Mouse (Mus musculus): ENCODE results near the gene Slc16a12. TPM values are rescaled to one million over a fixed set of nuclear protein-coding genes. Genes with fewer than 3 reads are reported as not detected.

Slc16a12 gene
- polyA plus RNA-seq, 1 experiment from 2014 or later, result 1.5 TPM

GRCm38 (mm10) chr19:34705141-34705540 is 41.9 kb downstream of the Slc16a12 start:
- no peak overlapping the region for H3K4me3 ChIP-seq (replicated peaks)
- no peaks in the 10 kb centered on the region for H3K9me3 ChIP-seq (replicated peaks)
- H3K4me2 ChIP-seq, result no peak overlapping the region
- H3K9ac ChIP-seq (replicated peaks), result no peak overlapping the region
- WGBS, result 95% methylated on average over 1 of the region's 1 CpGs
- ATAC-seq (ENCODE audit: low FRiP score), result no peak
- no peak overlapping the region for H3K27ac ChIP-seq (replicated peaks)
- no peaks in the 10 kb centered on the region for H3K27me3 ChIP-seq (replicated peaks)
- H3K4me1 ChIP-seq, result no peaks in the 10 kb centered on the region
- no peaks in the 10 kb centered on the region for H3K36me3 ChIP-seq

GRCm38 (mm10) chr19:34699300-34699699 is 47.8 kb downstream of the Slc16a12 start:
- Histone ChIP-seq H3K4me3 (replicated peaks) (no peak overlapping the region), H3K4me1 (no peaks in the 10 kb centered on the region), H3K36me3 (no peaks in the 10 kb centered on the region), H3K9me3 (replicated peaks) (no peaks in the 10 kb centered on the region), H3K27me3 (replicated peaks) (no peaks in the 10 kb centered on the region), H3K9ac (replicated peaks) (no peak overlapping the region), H3K27ac (replicated peaks) (no peak overlapping the region), H3K4me2 (no peak overlapping the region)
- 53% methylated on average over 2 of the region's 2 CpGs for WGBS
- ATAC-seq (ENCODE audit: low FRiP score), result no peak

- Histone ChIP-seq H3K27ac (replicated peaks) (no peak overlapping the region), H3K4me1 (no peaks in the 10 kb centered on the region), H3K36me3 (no peaks in the 10 kb centered on the region), H3K27me3 (replicated peaks) (no peaks in the 10 kb centered on the region), H3K9me3 (replicated peaks) (no peaks in the 10 kb centered on the region), H3K4me3 (replicated peaks) (no peak overlapping the region), H3K4me2 (no peak overlapping the region), H3K9ac (replicated peaks) (no peak overlapping the region)
- no peak for ATAC-seq (ENCODE audit: low FRiP score)
- 56% methylated on average over 1 of the region's 1 CpGs for WGBS
These were observed 48.2 kb downstream of the Slc16a12 start for GRCm38 (mm10) chr19:34698852-34699251.

GRCm38 (mm10) chr19:34698432-34698831 is 48.7 kb downstream of the Slc16a12 start:
- Histone ChIP-seq H3K9ac (replicated peaks) (no peak overlapping the region), H3K4me2 (no peak overlapping the region), H3K4me1 (no peaks in the 10 kb centered on the region), H3K9me3 (replicated peaks) (no peaks in the 10 kb centered on the region), H3K4me3 (replicated peaks) (no peak overlapping the region), H3K27me3 (replicated peaks) (no peaks in the 10 kb centered on the region), H3K27ac (replicated peaks) (no peak overlapping the region), H3K36me3 (no peaks in the 10 kb centered on the region)
- no peak for ATAC-seq (ENCODE audit: low FRiP score)
- 85% methylated on average over 3 of the region's 3 CpGs for WGBS

GRCm38 (mm10) chr19:34697461-34697860 is 49.6 kb downstream of the Slc16a12 start:
- Histone ChIP-seq H3K9me3 (replicated peaks) (no peaks in the 10 kb centered on the region), H3K27me3 (replicated peaks) (no peaks in the 10 kb centered on the region), H3K4me2 (no peak overlapping the region), H3K4me3 (replicated peaks) (no peak overlapping the region), H3K4me1 (no peaks in the 10 kb centered on the region), H3K27ac (replicated peaks) (no peak overlapping the region), H3K36me3 (no peaks in the 10 kb centered on the region), H3K9ac (replicated peaks) (no peak overlapping the region)
- WGBS, result 86% methylated on average over 2 of the region's 2 CpGs
- no peak for ATAC-seq (ENCODE audit: low FRiP score)

GRCm38 (mm10) chr19:34696352-34696986 is 50.6 kb downstream of the Slc16a12 start:
- Histone ChIP-seq H3K9me3 (replicated peaks) (no peaks in the 10 kb centered on the region), H3K27ac (replicated peaks) (no peak overlapping the region), H3K9ac (replicated peaks) (no peak overlapping the region), H3K4me1 (no peaks in the 10 kb centered on the region), H3K36me3 (no peaks in the 10 kb centered on the region), H3K4me3 (replicated peaks) (no peak overlapping the region), H3K4me2 (no peak overlapping the region), H3K27me3 (replicated peaks) (no peaks in the 10 kb centered on the region)
- WGBS, result 93% methylated on average over 8 of the region's 8 CpGs
- no peak for ATAC-seq (ENCODE audit: low FRiP score)

GRCm38 (mm10) chr19:34691402-34691801 is 55.7 kb downstream of the Slc16a12 start:
- Histone ChIP-seq H3K4me2 (no peak overlapping the region), H3K9ac (replicated peaks) (no peak overlapping the region), H3K9me3 (replicated peaks) (no peaks in the 10 kb centered on the region), H3K27me3 (replicated peaks) (no peaks in the 10 kb centered on the region), H3K36me3 (no peaks in the 10 kb centered on the region), H3K4me1 (no peaks in the 10 kb centered on the region), H3K4me3 (replicated peaks) (no peak overlapping the region), H3K27ac (replicated peaks) (no peak overlapping the region)
- no peak for ATAC-seq (ENCODE audit: low FRiP score)
- 79% methylated on average over 6 of the region's 6 CpGs for WGBS

- 94% methylated on average over 1 of the region's 1 CpGs for WGBS
- Histone ChIP-seq H3K27me3 (replicated peaks) (no peaks in the 10 kb centered on the region), H3K27ac (replicated peaks) (no peak overlapping the region), H3K4me2 (no peak overlapping the region), H3K4me1 (no peaks in the 10 kb centered on the region), H3K4me3 (replicated peaks) (no peak overlapping the region), H3K36me3 (no peaks in the 10 kb centered on the region), H3K9me3 (replicated peaks) (no peaks in the 10 kb centered on the region), H3K9ac (replicated peaks) (no peak overlapping the region)
- ATAC-seq (ENCODE audit: low FRiP score), result no peak
These were observed 61.6 kb downstream of the Slc16a12 start for GRCm38 (mm10) chr19:34685530-34685929.

- Histone ChIP-seq H3K9ac (replicated peaks) (no peak overlapping the region), H3K4me3 (replicated peaks) (no peak overlapping the region), H3K9me3 (replicated peaks) (no peaks in the 10 kb centered on the region), H3K36me3 (no peaks in the 10 kb centered on the region), H3K4me2 (no peak overlapping the region), H3K27ac (replicated peaks) (no peak overlapping the region), H3K4me1 (no peaks in the 10 kb centered on the region), H3K27me3 (replicated peaks) (no peaks in the 10 kb centered on the region)
- 69% methylated on average over 1 of the region's 1 CpGs for WGBS
- no peak for ATAC-seq (ENCODE audit: low FRiP score)
These were observed 62.2 kb downstream of the Slc16a12 start for GRCm38 (mm10) chr19:34684857-34685256.

GRCm38 (mm10) chr19:34678428-34678827 is 68.7 kb downstream of the Slc16a12 start:
- Histone ChIP-seq H3K27ac (replicated peaks) (no peak overlapping the region), H3K9me3 (replicated peaks) (no peaks in the 10 kb centered on the region), H3K36me3 (no peaks in the 10 kb centered on the region), H3K4me2 (no peak overlapping the region), H3K4me3 (replicated peaks) (no peak overlapping the region), H3K9ac (replicated peaks) (no peak overlapping the region), H3K27me3 (replicated peaks) (no peaks in the 10 kb centered on the region), H3K4me1 (no peaks in the 10 kb centered on the region)
- ATAC-seq (ENCODE audit: low FRiP score), result no peak
- WGBS, result 91% methylated on average over 4 of the region's 4 CpGs

- Histone ChIP-seq H3K27ac (replicated peaks) (no peak overlapping the region), H3K4me3 (replicated peaks) (no peak overlapping the region), H3K9me3 (replicated peaks) (no peaks in the 10 kb centered on the region), H3K27me3 (replicated peaks) (no peaks in the 10 kb centered on the region), H3K4me2 (no peak overlapping the region), H3K36me3 (no peaks in the 10 kb centered on the region), H3K4me1 (no peaks in the 10 kb centered on the region), H3K9ac (replicated peaks) (no peak overlapping the region)
- no peak for ATAC-seq (ENCODE audit: low FRiP score)
- WGBS, result 64% methylated on average over 7 of the region's 7 CpGs
These were observed 73.6 kb downstream of the Slc16a12 start for GRCm38 (mm10) chr19:34673476-34673875.

- 3% methylated on average over 5 of the region's 5 CpGs for WGBS
These were observed 81.0 kb downstream of the Slc16a12 start for GRCm38 (mm10) chr19:34666127-34666526.

More at GRCm38 (mm10) chr19:34666127-34666526, 81.0 kb downstream of the Slc16a12 start:
- Histone ChIP-seq H3K4me2 (no peak overlapping the region), H3K4me1 (no peaks in the 10 kb centered on the region), H3K9me3 (replicated peaks) (no peaks in the 10 kb centered on the region), H3K9ac (replicated peaks) (no peak overlapping the region), H3K36me3 (no peaks in the 10 kb centered on the region), H3K4me3 (replicated peaks) (no peak overlapping the region), H3K27me3 (replicated peaks) (no peaks in the 10 kb centered on the region), H3K27ac (replicated peaks) (no peak overlapping the region)
- ATAC-seq (ENCODE audit: low FRiP score), result no peak

Measured in neural tube, embryonic 15.5 days (tissue).